Mouse (Mus musculus) myocyte (in vitro differentiated cells): ENCODE data around the gene Rfx7. TPM values are rescaled to one million over a fixed set of nuclear protein-coding genes. Genes with fewer than 3 reads are reported as not detected.
"Not testable (repeated sequence)": the region's sequence is repeated elsewhere in the genome, so short reads cannot be mapped to it uniquely, and the experiment has no call there.

Source experiments
- H3K27me3 ChIP-seq: one replicate; pipeline ENCODE4 v1.6.1; 2011; ENCODE audit not compliant: control insufficient read depth, insufficient read depth, insufficient read length
- H3K36me3 ChIP-seq: one replicate; pipeline ENCODE4 v1.6.1; 2011; ENCODE audit not compliant: control insufficient read depth, insufficient read depth
- H3K4me2 ChIP-seq: one replicate; pipeline ENCODE4 v1.6.1; 2011; ENCODE audit warnings: low read depth, control low read depth
- H3K4me3 ChIP-seq: one replicate; pipeline ENCODE4 v1.5.1; 2011; ENCODE audit warnings: mild to moderate bottlenecking, control low read depth, moderate library complexity
- H3K79me2 ChIP-seq: one replicate; pipeline ENCODE4 v1.6.1; 2011; ENCODE audit not compliant: control insufficient read depth, insufficient read depth
- H3ac ChIP-seq: one replicate; pipeline ENCODE4 v1.6.1; 2011; ENCODE audit not compliant: control insufficient read depth, insufficient read length
- CEBPB ChIP-seq: IDR thresholded peaks from 2 replicates; pipeline ENCODE4 v1.6.1; 2011; ENCODE audit warnings: mild to moderate bottlenecking, moderate library complexity; ENCODE audit not compliant: poor library complexity, insufficient read depth, severe bottlenecking
- E2F4 ChIP-seq: IDR thresholded peaks from one replicate; pipeline ENCODE4 v1.6.1; 2011; ENCODE audit warnings: mild to moderate bottlenecking, control low read depth, moderate library complexity; ENCODE audit not compliant: insufficient read depth
- MAX ChIP-seq: IDR thresholded peaks from one replicate; pipeline ENCODE4 v1.6.1; 2011; ENCODE audit warnings: low read depth, mild to moderate bottlenecking, control low read depth
- MYOD1 ChIP-seq, 3 experiments: IDR thresholded peaks; one replicate each; pipeline ENCODE4 v1.6.1; 2011; ENCODE audit warnings: control low read depth in 2 of 3, low read depth in 2 of 3, mild to moderate bottlenecking in 2 of 3, moderate library complexity in 1 of 3; ENCODE audit not compliant: insufficient read length in 2 of 3, control insufficient read depth in 1 of 3
- MYOG ChIP-seq, 3 experiments: IDR thresholded peaks; one replicate each; pipeline ENCODE4 v1.6.1; 2011; ENCODE audit warnings: control low read depth in 2 of 3, low read depth in 2 of 3, mild to moderate bottlenecking in 2 of 3; ENCODE audit not compliant: insufficient read length in 2 of 3, control insufficient read depth in 1 of 3, insufficient read depth in 1 of 3
- POLR2A ChIP-seq: IDR thresholded peaks from one replicate; pipeline ENCODE4 v1.6.1; 2011; ENCODE audit warnings: low read depth, mild to moderate bottlenecking, control low read depth, moderate library complexity; ENCODE audit not compliant: insufficient read length
- POLR2AphosphoS2 ChIP-seq: IDR thresholded peaks from one replicate; pipeline ENCODE4 v1.6.1; 2011; ENCODE audit warnings: low read depth, control low read depth; ENCODE audit not compliant: insufficient read length
- REST ChIP-seq: IDR thresholded peaks from one replicate; pipeline ENCODE4 v1.6.1; 2011; ENCODE audit warnings: mild to moderate bottlenecking, control low read depth, moderate library complexity; ENCODE audit not compliant: insufficient read depth, insufficient read length
- SRF ChIP-seq: IDR thresholded peaks from one replicate; pipeline ENCODE4 v1.6.1; 2011; ENCODE audit warnings: low read depth; ENCODE audit not compliant: control insufficient read depth, insufficient read length
- TCF12 ChIP-seq: IDR thresholded peaks from one replicate; pipeline ENCODE4 v1.6.1; 2011; ENCODE audit warnings: mild to moderate bottlenecking, control low read depth; ENCODE audit not compliant: poor library complexity, insufficient read depth, severe bottlenecking
- TCF3 ChIP-seq: IDR thresholded peaks from one replicate; pipeline ENCODE4 v1.6.1; 2011; ENCODE audit warnings: low read depth, control low read depth; ENCODE audit not compliant: insufficient read length
- USF1 ChIP-seq: IDR thresholded peaks from one replicate; pipeline ENCODE4 v1.6.1; 2011; ENCODE audit warnings: low read depth, mild to moderate bottlenecking, control low read depth, moderate library complexity
- polyA plus RNA-seq: library from polyadenylated mRNA; unstranded; fragments of >200 nt; fragmentation: generic; extraction: Trizol; gene quantifications from one replicate; pipeline ENCODE4 v1.2.1, GENCODE M21; 2012; ENCODE audit warnings: missing spikeins

Gene Rfx7
- polyA plus RNA-seq, 1 experiment: 3.7 TPM

DNA sequence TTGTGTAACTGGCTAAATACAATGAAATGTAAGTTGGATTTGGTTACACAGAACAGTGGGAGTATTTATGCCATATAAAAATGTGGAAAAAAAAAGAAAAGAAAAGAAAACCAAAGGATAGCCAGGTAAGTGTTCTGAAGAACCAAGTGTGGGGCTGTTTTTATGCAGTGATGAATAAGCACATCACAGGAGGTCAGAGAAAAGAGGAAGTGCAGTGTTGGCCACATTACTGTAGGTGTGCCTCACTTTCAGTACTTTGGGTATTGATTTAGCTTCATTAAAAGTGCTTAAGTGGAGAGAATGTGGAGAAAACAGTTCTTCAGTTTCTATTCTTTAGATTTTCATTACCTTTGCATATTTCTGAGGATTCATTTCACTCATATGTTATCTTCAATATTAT, 60.0 kb downstream of the Rfx7 start:
- TF ChIP-seq MYOD1 (IDR thresholded peaks at IDR 0.05; ENCODE audit: control insufficient read depth in 1 of 3, insufficient read length in 2 of 3, low read depth in 2 of 3) (no peak), SRF (no peak), TCF12 (no peak), POLR2AphosphoS2 (no peak), MYOG (IDR thresholded peaks at IDR 0.05; ENCODE audit: control insufficient read depth in 1 of 3, insufficient read depth in 1 of 3, insufficient read length in 2 of 3, low read depth in 2 of 3) (no peak), POLR2A (no peak)
- H3K27me3 ChIP-seq: no peaks in the 10 kb centered on the region
- H3K79me2 ChIP-seq: no peaks in the 10 kb centered on the region
- no peak overlapping the region for H3ac ChIP-seq
- H3K4me3 ChIP-seq: no peak overlapping the region
- no peak overlapping the region for H3K4me2 ChIP-seq
- no peaks in the 10 kb centered on the region for H3K36me3 ChIP-seq

DNA sequence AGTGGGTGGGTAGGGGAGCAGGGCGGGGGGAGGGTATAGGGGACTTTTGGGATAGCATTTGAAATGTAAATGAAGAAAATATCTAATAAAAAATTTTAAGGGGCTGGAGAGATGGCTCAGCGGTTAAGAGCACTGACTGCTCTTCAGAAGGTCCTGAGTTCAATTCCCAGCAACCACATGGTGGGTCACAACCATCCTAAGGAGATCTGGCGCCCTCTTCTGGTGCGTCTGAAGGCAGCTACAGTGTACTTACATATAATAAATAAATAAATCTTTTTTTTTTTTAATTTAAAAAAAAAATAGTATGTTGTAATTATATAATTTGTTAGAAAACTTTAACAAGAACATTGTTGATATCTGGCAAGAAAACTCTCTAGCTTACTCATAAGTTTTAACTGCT, 62.6 kb downstream of the Rfx7 start:
- H3K79me2 ChIP-seq, H3K27me3 ChIP-seq, H3K4me3 ChIP-seq, H3K36me3 ChIP-seq, H3ac ChIP-seq, H3K4me2 ChIP-seq: not testable (repeated sequence)

DNA sequence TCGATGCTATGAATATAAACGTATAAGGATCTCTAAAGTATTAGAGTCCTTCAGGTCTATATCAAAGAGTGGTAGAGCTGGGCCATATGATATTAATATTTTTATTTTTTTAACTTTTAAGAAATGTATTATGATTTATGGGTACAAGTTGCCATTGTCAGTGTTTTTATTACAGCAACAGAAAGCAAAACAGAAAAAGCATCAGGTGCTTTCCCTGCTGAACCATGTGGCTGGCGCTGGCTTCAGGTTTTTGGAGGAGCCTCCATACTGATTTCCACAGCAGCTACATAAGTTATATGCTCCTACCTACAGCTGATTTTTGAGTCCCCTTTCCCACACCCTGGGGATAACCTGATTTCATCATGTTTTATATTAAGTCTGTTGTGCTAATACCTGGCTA, 68.1 kb downstream of the Rfx7 start:
- Histone ChIP-seq H3K27me3 (no peaks in the 10 kb centered on the region), H3ac (no peak overlapping the region), H3K79me2 (no peaks in the 10 kb centered on the region), H3K36me3 (no peaks in the 10 kb centered on the region), H3K4me3 (no peak overlapping the region), H3K4me2 (no peak overlapping the region)
- TF ChIP-seq MAX: no peak
- no peak for TF ChIP-seq MYOG (IDR thresholded peaks at IDR 0.05; ENCODE audit: control insufficient read depth in 1 of 3, insufficient read depth in 1 of 3, insufficient read length in 2 of 3, low read depth in 2 of 3)
- no peak for TF ChIP-seq SRF
- no peak for TF ChIP-seq TCF3

DNA sequence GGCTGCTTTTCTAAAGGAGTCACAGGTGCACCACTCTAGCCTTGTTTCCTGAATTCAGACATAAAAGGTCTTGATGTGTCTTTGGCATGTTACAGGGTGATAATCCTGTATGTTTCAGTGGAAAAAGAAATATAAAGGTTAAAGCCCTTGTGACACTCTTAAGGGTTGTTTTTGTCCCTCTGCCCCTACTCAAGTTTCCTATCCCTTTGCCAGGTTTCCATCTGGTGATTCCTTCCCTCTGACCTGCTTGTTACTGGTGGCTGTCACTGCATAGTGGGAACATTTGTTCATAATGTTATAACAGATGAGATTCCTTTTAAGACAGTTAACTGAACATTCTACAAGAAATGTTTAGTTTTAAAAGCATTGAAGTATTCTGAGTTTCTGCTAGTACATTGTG, 77.7 kb downstream of the Rfx7 start:
- Histone ChIP-seq H3K4me3 (no peak overlapping the region), H3K27me3 (no peaks in the 10 kb centered on the region), H3ac (no peak overlapping the region), H3K79me2 (no peaks in the 10 kb centered on the region), H3K36me3 (peaks cover 18% of the 10 kb centered on the region), H3K4me2 (no peak overlapping the region)
- no peak for TF ChIP-seq MYOG (IDR thresholded peaks at IDR 0.05; ENCODE audit: control insufficient read depth in 1 of 3, insufficient read depth in 1 of 3, insufficient read length in 2 of 3, low read depth in 2 of 3)
- TF ChIP-seq SRF: no peak
- TF ChIP-seq POLR2AphosphoS2: no peak
- TF ChIP-seq MAX: no peak
- no peak for TF ChIP-seq TCF3
- TF ChIP-seq REST: no peak

DNA sequence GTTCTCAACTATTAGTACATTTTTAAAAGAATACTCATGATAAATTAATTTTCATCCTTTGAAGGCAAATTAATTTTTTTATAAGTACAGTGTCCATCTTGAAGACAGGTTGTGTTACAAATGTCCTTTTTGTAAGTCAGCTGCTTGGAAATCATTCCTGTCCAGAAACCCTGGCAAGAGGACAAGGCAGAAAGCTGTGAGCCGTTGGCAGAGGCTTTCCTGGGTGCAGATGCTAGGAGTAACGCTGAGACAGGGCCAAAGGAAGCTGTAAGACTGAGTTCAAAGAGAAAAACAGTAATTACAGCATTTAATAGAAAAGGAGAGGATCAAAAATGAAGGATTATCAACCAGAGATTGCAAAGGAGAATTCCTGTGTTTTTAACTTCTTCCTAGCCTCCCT, 81.8 kb downstream of the Rfx7 start:
- Histone ChIP-seq H3K4me2 (no peak overlapping the region), H3K4me3 (no peak overlapping the region), H3ac (no peak overlapping the region), H3K79me2 (no peaks in the 10 kb centered on the region), H3K27me3 (no peaks in the 10 kb centered on the region), H3K36me3 (peaks cover 37% of the 10 kb centered on the region)
- TF ChIP-seq POLR2AphosphoS2 (no peak), E2F4 (no peak), SRF (no peak), MYOG (IDR thresholded peaks at IDR 0.05; ENCODE audit: control insufficient read depth in 1 of 3, insufficient read depth in 1 of 3, insufficient read length in 2 of 3, low read depth in 2 of 3) (no peak), MYOD1 (IDR thresholded peaks at IDR 0.05; ENCODE audit: control insufficient read depth in 1 of 3, insufficient read length in 2 of 3, low read depth in 2 of 3) (no peak), REST (no peak), TCF12 (no peak)

GRCm38 (mm10) chr9:72614786-72615480, 82.9 kb downstream of the Rfx7 start:
- H3K4me3 ChIP-seq: no peak overlapping the region
- no peak overlapping the region for H3K4me2 ChIP-seq
- H3K27me3 ChIP-seq: no peaks in the 10 kb centered on the region
- H3K36me3 ChIP-seq: peaks cover 39% of the 10 kb centered on the region
- no peak overlapping the region for H3ac ChIP-seq
- no peaks in the 10 kb centered on the region for H3K79me2 ChIP-seq
- TF ChIP-seq USF1 (no peak), MYOG (IDR thresholded peaks at IDR 0.05; ENCODE audit: control insufficient read depth in 1 of 3, insufficient read depth in 1 of 3, insufficient read length in 2 of 3, low read depth in 2 of 3) (no peak), E2F4 (no peak), MYOD1 (IDR thresholded peaks at IDR 0.05; ENCODE audit: control insufficient read depth in 1 of 3, insufficient read length in 2 of 3, low read depth in 2 of 3) (no peak), SRF (no peak), POLR2AphosphoS2 (no peak), CEBPB (no peak), REST (no peak)
